Mouse (Mus musculus): ENCODE data around the gene Lime1.

GRCm38 (mm10) chr2:181384919-181385391, 5.1 kb downstream of the Lime1 start:
- TF ChIP-seq GATA1 (IDR thresholded peaks at IDR 0.05; ENCODE audit: borderline replicate concordance, low read length), result no peak
- no peak for TF ChIP-seq FLI1 (IDR thresholded peaks at IDR 0.05; ENCODE audit: low read length)
